Mouse (Mus musculus): ENCODE data around the gene Elk3.

Gene Elk3

GRCm38 (mm10) chr10:93242861-93243260, 68.1 kb downstream of the Elk3 start:
- DNase-seq (ENCODE audit: low read depth, low spot score) = no peak

GRCm38 (mm10) chr10:93242208-93242607, 68.7 kb downstream of the Elk3 start:
- DNase-seq (ENCODE audit: low read depth, low spot score) = no peak

GRCm38 (mm10) chr10:93239201-93239806, 71.6 kb downstream of the Elk3 start:
- no peak for DNase-seq (ENCODE audit: low read depth, low spot score)

- DNase-seq (ENCODE audit: low read depth, low spot score) = no peak
Observed at GRCm38 (mm10) chr10:93234692-93235091, 76.2 kb downstream of the Elk3 start.

GRCm38 (mm10) chr10:93233665-93234194, 77.2 kb downstream of the Elk3 start:
- no peak for DNase-seq (ENCODE audit: low read depth, low spot score)

- DNase-seq (ENCODE audit: low read depth, low spot score) = no peak
Observed at GRCm38 (mm10) chr10:93231893-93232292, 79.0 kb downstream of the Elk3 start.

- no peak for DNase-seq (ENCODE audit: low read depth, low spot score)
Observed at GRCm38 (mm10) chr10:93231490-93231889, 79.4 kb downstream of the Elk3 start.

- DNase-seq (ENCODE audit: low read depth, low spot score) = no peak
Observed at GRCm38 (mm10) chr10:93228401-93229007, 82.4 kb downstream of the Elk3 start.

GRCm38 (mm10) chr10:93227921-93228320, 83.0 kb downstream of the Elk3 start:
- DNase-seq (ENCODE audit: low read depth, low spot score) = no peak

GRCm38 (mm10) chr10:93225751-93226150, 85.2 kb downstream of the Elk3 start:
- DNase-seq (ENCODE audit: low read depth, low spot score) = no peak

- no peak for DNase-seq (ENCODE audit: low read depth, low spot score)
Observed at GRCm38 (mm10) chr10:93215051-93215763, 95.7 kb downstream of the Elk3 start.

- DNase-seq (ENCODE audit: low read depth, low spot score) = no peak
Observed at GRCm38 (mm10) chr10:93214251-93214650, 96.7 kb downstream of the Elk3 start.

- DNase-seq (ENCODE audit: low read depth, low spot score) = no peak
Observed at GRCm38 (mm10) chr10:93213339-93213738, 97.6 kb downstream of the Elk3 start.

- DNase-seq (ENCODE audit: low read depth, low spot score) = no peak
Observed at GRCm38 (mm10) chr10:93212699-93213098, 98.2 kb downstream of the Elk3 start.

GRCm38 (mm10) chr10:93207176-93207575, 103.8 kb downstream of the Elk3 start:
- DNase-seq (ENCODE audit: low read depth, low spot score) = no peak

- no peak for DNase-seq (ENCODE audit: low read depth, low spot score)
Observed at GRCm38 (mm10) chr10:93205287-93205956, 105.5 kb downstream of the Elk3 start.

GRCm38 (mm10) chr10:93201846-93202458, 109.0 kb downstream of the Elk3 start:
- DNase-seq (ENCODE audit: low read depth, low spot score) = no peak

GRCm38 (mm10) chr10:93198958-93199357, 112.0 kb downstream of the Elk3 start:
- no peak for DNase-seq (ENCODE audit: low read depth, low spot score)
